Mouse (Mus musculus) forebrain, embryonic 10.5 days (tissue): ENCODE measurements around the gene Castor1. TPM values are rescaled to one million over a fixed set of nuclear protein-coding genes. Genes with fewer than 3 reads are reported as not detected.
"Not testable (repeated sequence)": the region's sequence is repeated elsewhere in the genome, so short reads cannot be mapped to it uniquely, and the experiment has no call there.

Source experiments
- DNase-seq: peaks from one replicate; pipeline ENCODE4 v3.0.0-alpha.2; 2017; ENCODE audit warnings: low spot score; ENCODE audit errors: extremely low spot score
- H3K27ac ChIP-seq: fragments of 300-500 bp; sonication (generic); 2 replicates; pipeline ENCODE4 v1.5.1; 2016; ENCODE audit warnings: mild to moderate bottlenecking
- H3K27me3 ChIP-seq: fragments of 300-500 bp; sonication (generic); 2 replicates; pipeline ENCODE4 v1.6.1; 2016; ENCODE audit warnings: mild to moderate bottlenecking; ENCODE audit not compliant: poor library complexity, severe bottlenecking
- H3K36me3 ChIP-seq: fragments of 300-500 bp; sonication (generic); replicated peaks from 2 replicates; pipeline ENCODE4 v1.6.1; 2016; ENCODE audit warnings: mild to moderate bottlenecking, moderate library complexity
- H3K4me1 ChIP-seq: fragments of 300-500 bp; sonication (generic); 2 replicates; pipeline ENCODE4 v1.6.1; 2016
- H3K4me3 ChIP-seq: fragments of 300-500 bp; sonication (generic); 2 replicates; pipeline ENCODE4 v1.5.1; 2016; ENCODE audit warnings: mild to moderate bottlenecking, moderate library complexity
- H3K9me3 ChIP-seq: fragments of 300-500 bp; sonication (generic); 2 replicates; pipeline ENCODE4 v1.6.1; 2016; ENCODE audit warnings: mild to moderate bottlenecking, moderate library complexity
- WGBS: fragments of 180-500 bp; shearing (Covaris S2); methylation state at CpG from one replicate; pipeline ENCODE4 v1.1.7; 2016; 5-methylcytosine and 5-hydroxymethylcytosine counted together
- polyA plus RNA-seq: library from polyadenylated mRNA; unstranded; fragments of >200 nt; fragmentation: Nextera tagmentation; extraction: Ambion mirVana; gene quantifications from 2 replicates; pipeline ENCODE4 v1.2.1, GENCODE M21; 2016

Gene Castor1
- 1.9 and 2.6 TPM in 2 replicates for polyA plus RNA-seq

DNA sequence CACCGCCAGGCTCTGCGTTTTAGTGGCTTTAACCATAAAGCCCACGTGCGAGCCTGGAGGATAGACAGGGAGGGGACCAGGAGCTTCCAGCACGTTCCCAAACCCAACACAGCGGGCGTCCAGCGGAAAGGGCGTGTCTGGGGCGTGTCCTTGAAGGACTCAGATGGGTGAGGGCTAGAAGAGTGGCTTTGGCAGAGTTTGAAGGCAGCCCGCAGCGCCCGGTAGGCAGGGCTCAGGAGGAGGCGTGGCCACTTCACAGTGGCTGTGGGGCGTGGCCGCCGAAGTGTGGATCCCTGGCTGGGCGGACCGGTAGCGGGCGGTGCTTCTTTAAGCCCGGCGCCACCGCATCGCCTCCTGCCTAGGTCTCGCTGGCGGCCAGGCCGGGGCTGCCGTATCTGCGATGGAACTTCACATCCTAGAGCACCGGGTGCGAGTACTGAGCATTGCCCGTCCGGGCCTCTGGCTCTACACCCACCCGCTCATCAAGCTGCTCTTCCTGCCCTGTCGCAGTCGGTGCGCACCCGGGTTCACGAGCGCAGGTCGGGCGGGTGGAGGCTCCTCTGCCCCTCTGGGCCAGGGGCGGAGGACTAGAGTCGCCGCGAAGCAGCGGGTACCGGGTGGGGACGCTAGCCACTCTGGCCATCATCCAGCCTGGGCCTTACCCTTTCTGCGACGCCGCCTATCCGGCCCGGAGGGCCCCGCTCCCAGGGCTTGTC, at the start of gene Castor1:
Castor1 (plus strand) TSS at position 312 of the 716 bp plus-strand sequence.
- 2% methylated on average over 56 of the region's 56 CpGs for WGBS
- DNase-seq, result peak; percentile 80
- Histone ChIP-seq H3K4me3 (peak within 1 kb of the TSS; percentile 64), H3K27me3 (peaks cover 39% of the 10 kb centered on the region), H3K27ac (peak within 1 kb of the TSS; percentile 66), H3K4me1 (peaks cover 30% of the 10 kb centered on the region), H3K9me3 (no peaks in the 10 kb centered on the region; the same call in 1 of the 2 replicates), H3K36me3 (peaks cover 34% of the 10 kb centered on the region)

DNA sequence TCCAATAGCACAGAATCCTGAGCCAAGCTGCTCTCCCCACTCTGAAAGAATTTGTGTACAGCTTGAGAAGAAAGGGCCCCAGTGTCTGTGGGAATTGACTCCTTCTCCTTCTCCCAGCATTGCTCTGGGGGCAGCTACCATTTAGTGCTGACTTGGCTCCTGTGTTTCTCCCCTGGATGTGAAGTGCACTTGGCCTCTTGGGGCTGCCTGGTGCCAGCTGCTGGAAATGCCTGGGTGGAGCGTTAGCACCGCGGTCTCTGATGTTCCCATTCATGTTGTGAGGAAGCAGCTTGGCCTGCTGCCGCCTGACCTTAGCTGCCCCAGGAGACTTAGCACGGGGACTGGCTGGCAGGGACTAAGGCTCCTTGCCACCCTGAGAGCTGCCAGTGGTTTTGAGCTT, 43.4 kb upstream of the Castor1 start:
- Histone ChIP-seq H3K27me3 (no peaks in the 10 kb centered on the region), H3K27ac (no peak overlapping the region), H3K4me1 (no peaks in the 10 kb centered on the region), H3K36me3 (peaks cover 100% of the 10 kb centered on the region), H3K4me3 (no peak overlapping the region), H3K9me3 (no peaks in the 10 kb centered on the region)
- no peak for DNase-seq
- WGBS, result 96% methylated on average over 5 of the region's 5 CpGs

DNA sequence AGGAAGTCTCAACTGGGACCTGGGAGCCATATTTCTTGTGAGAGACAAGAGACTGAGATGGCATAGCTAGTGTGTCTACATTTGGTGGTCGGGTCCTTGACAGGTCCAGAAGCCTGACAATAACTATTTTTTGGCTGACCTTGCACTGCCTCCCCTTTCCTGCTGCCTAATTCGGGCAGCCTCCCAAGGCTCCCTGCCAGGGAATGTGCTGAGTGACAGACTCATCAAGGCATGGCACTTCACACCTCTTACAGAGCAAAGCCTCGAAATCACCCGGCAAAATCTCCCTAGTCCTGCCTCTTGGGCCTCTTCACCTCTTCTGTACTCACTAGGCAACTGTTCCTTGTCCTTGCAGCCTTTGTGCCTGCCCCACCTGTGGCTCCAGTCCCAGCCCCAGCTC, 40.3 kb upstream of the Castor1 start:
- WGBS, result 91% methylated on average over 4 of the region's 4 CpGs
- H3K27ac ChIP-seq, result no peak overlapping the region
- H3K4me1 ChIP-seq, result no peaks in the 10 kb centered on the region
- peaks cover 100% of the 10 kb centered on the region for H3K36me3 ChIP-seq
- H3K4me3 ChIP-seq, result no peak overlapping the region
- H3K9me3 ChIP-seq, result no peaks in the 10 kb centered on the region
- no peaks in the 10 kb centered on the region for H3K27me3 ChIP-seq
- no peak for DNase-seq

DNA sequence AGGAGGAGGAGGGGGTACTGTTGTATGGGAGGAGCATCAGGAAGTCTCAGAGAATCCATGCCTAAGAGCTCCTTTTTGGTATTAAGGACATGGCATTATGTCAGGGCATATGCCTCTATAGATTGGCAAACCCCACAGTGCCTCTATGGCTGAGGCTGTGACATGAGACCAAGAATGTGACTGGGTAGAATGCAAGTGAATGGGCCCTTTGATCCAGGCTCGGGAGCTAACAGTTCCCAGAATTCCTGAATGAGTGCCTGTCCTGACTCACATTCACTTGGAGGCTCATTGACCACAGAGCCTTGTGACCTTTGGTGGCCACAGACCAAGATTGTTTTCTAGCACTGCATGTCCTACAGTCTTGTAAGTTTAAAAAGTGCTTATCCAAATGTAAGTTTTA, 36.0 kb upstream of the Castor1 start:
- peaks cover 73% of the 10 kb centered on the region for H3K36me3 ChIP-seq
- no peak for DNase-seq
- WGBS, result 20% methylated on average over 1 of the region's 1 CpGs

DNA sequence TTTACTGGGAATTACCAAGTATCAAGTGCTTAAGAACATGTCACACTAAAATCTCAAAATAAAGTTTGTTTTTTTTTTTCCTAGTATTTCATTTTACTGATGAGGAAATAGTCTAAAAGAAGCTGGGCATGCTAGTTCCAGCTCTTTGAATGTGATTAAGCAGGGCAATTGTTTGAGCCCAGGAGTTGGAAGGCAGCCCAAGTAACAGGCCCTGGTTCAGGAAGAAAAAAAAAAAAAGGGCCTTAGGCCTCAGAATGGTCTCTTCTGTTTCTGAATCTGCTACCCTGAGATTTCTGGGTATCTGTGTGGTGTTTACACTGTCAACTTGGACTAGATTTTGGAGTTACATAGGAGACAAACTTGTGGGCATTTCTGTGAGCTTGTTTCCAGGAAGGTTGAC, 34.5 kb upstream of the Castor1 start:
- Histone ChIP-seq H3K4me1 (peaks cover 17% of the 10 kb centered on the region), H3K27me3 (peaks cover 10% of the 10 kb centered on the region), H3K4me3 (no peak overlapping the region), H3K27ac (no peak overlapping the region), H3K36me3 (peaks cover 59% of the 10 kb centered on the region), H3K9me3 (no peaks in the 10 kb centered on the region)
- no peak for DNase-seq

More for the DNA sequence above, 36.0 kb upstream of the Castor1 start:
- Histone ChIP-seq H3K9me3 (no peaks in the 10 kb centered on the region), H3K27me3 (no peaks in the 10 kb centered on the region), H3K4me1 (peaks cover 6% of the 10 kb centered on the region), H3K27ac (no peak overlapping the region), H3K4me3 (no peak overlapping the region)

DNA sequence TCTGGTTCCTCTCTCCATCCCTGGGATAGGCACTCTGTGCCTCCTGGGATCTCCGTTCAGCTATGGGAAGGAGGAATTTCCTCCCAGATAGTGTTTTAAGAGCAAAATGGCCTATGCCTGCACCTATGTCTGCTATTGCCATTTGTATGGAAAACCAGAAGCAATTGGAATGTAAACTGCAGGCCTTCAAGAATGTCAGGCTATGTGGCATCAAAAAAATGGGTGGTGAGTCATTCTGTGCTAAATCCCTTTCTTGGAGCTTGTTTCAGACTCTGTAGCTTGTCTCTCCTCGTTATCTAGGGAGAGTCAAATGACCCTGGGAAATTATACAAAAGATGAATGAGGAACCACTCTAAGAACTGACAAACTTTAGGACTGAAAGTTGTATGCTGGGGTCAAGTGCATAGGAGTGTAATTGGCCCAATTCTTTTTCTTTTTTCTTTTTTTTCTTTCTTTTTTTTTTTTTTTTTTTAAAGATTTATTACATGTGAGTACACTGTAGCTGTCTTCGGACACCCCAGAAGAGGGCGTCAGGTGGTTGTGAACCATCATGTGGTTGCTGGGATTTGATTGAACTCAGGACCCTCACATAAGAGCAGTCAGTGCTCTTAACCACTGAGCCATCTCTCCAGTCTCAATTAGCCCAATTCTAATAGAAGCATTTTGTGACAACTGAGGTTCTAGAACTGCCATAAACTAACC, 33.6 kb upstream of the Castor1 start:
- Histone ChIP-seq H3K36me3 (peaks cover 50% of the 10 kb centered on the region), H3K27me3 (peaks cover 10% of the 10 kb centered on the region), H3K4me3 (no peak overlapping the region), H3K9me3 (no peaks in the 10 kb centered on the region), H3K27ac (no peak overlapping the region), H3K4me1 (peaks cover 17% of the 10 kb centered on the region)
- 76% methylated on average over 4 of the region's 4 CpGs for WGBS
- DNase-seq, result no peak

DNA sequence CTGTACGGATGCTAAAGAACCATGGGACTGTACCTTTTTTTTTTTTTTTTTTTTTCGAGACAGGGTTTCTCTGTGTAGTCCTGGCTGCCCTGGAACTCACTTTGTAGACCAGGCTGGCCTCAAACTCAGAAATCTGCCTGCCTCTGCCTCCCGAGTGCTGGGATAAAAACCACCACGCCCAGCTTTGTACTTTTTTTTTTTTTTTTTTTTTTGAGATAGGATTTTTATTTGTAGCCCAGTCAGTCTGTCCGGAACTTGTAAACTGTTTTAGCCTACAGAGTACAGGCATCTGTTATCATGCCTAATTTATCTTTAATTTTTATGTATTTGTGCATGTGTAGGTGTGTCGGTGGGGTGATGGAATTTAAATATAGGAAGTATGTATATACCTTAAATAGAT, 32.5 kb upstream of the Castor1 start:
- H3K9me3 ChIP-seq, H3K4me3 ChIP-seq, DNase-seq, H3K27ac ChIP-seq: not testable (repeated sequence)
- Histone ChIP-seq H3K27me3 (peaks cover 10% of the 10 kb centered on the region), H3K4me1 (peaks cover 24% of the 10 kb centered on the region), H3K36me3 (peaks cover 39% of the 10 kb centered on the region)
- 92% methylated on average over 6 of the region's 6 CpGs for WGBS

DNA sequence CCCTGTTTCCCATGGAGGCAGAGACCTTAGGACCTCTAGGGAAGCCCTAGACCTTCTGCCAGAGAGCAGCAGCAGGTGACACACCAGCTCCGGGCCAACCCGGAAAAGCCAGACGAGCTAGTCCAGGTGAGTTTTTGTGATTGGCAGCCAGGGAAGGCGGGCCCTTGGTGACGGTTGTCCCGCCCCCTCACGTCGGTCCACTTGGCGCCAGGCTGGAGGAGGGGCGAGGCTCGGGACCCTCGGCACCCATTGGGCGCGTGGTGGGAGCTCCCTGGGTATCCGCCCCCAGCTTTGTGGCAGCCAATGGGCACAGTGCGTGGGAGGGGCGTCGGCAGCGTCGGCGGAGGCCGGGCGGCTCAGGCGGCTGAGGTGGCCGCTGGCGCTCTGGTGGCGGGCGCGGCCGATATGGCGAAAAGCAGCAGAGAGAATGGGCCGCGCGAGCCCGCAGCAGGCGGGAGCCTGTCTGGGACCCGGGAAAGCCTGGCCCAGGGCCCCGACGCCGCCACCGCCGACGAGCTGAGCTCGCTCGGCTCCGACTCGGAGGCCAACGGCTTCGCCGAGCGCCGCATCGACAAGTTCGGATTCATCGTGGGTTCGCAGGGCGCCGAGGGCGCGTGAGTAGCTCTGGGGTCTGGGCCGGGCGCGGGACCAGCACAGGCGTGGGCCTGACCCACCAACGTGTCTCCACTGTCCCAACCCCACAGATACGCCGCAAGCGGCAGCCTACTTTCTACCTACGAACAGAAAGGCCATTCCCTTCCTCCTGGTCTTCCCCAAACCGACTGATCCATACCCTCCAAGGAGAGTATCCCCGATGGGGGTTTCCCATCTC, 31.3 kb upstream of the Castor1 start, which contains the start of gene Tbc1d10a:
Tbc1d10a (plus strand) TSS at position 304 of the 832 bp plus-strand sequence.
- Histone ChIP-seq H3K27me3 (peaks cover 10% of the 10 kb centered on the region), H3K27ac (peak within 1 kb of the TSS; percentile 87), H3K36me3 (peaks cover 27% of the 10 kb centered on the region), H3K9me3 (no peaks in the 10 kb centered on the region), H3K4me3 (peak within 1 kb of the TSS; percentile 82), H3K4me1 (peaks cover 37% of the 10 kb centered on the region)
- under 1% methylated on average over 70 of the region's 71 CpGs for WGBS
- DNase-seq, result peak; percentile 97

DNA sequence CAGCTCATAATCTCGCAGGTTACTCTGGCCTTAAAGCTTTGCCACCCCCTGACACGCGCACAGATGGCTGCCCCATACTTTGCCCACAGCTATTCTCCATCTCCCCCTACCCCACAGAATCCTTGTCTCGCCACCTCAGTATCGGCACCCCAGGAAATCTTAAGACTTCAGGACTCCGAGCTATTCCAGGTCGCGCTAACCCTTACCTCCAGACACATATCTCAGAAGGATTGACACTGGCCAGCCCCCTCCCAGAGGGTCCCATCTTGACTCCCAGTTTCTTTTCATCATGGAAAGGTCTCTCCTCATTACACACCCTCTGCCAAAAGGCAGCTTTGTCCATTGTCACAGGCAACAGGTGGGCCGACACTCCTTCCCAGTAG, 30.7 kb upstream of the Castor1 start:
- peaks cover 10% of the 10 kb centered on the region for H3K27me3 ChIP-seq
- WGBS, result 14% methylated on average over 9 of the region's 9 CpGs
- H3K36me3 ChIP-seq, result peaks cover 21% of the 10 kb centered on the region
- no peak for DNase-seq
- H3K9me3 ChIP-seq, result no peaks in the 10 kb centered on the region
- peaks cover 40% of the 10 kb centered on the region for H3K4me1 ChIP-seq
- peak overlapping the region; percentile 82 for H3K4me3 ChIP-seq
- H3K27ac ChIP-seq, result peak overlapping the region; percentile 87

DNA sequence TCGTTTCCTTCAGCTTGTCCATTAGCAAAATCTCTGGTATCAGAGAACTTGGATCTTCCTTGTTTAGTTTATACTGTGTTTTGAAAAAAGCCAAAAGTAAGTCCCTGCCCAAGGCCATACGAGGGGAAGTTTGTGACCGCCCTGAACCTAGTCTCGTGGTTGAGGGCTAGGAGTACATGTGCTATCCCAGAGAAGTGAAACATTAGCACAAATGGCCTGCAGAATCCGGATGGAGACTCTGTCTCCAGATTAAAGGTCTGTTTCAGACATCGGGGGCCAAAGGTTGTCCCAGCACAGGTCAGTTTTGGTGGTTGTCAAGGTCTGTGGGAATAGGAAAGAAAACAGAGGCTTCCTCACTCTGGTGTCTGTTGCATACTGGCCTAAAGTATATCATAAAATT, 28.8 kb upstream of the Castor1 start:
- Histone ChIP-seq H3K9me3 (no peaks in the 10 kb centered on the region), H3K4me3 (no peak overlapping the region), H3K4me1 (peaks cover 40% of the 10 kb centered on the region), H3K36me3 (peaks cover 2% of the 10 kb centered on the region; the same call in 1 of the 2 replicates), H3K27me3 (peaks cover 10% of the 10 kb centered on the region), H3K27ac (no peak overlapping the region)
- DNase-seq, result no peak
- 87% methylated on average over 6 of the region's 6 CpGs for WGBS

DNA sequence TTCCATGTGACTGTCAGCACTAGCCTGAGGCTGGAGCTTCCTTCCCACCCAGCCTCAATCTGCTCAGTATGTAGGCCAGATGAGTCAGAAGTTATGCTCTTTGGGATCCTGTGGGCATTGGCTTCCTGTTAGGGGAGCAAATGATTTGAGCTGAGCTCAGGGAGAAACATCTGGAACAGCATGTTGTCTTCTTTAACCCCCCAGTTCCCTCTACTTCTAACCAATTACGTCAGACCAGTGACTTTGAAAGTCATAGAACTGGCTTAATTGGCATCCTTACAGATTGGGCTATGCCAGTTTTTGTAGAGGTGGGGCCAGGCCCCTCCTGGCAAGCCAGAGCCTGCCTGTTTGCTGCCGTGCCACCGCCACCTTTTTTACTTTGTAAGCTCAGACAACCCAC, 27.3 kb upstream of the Castor1 start:
- Histone ChIP-seq H3K27ac (no peak overlapping the region), H3K27me3 (peaks cover 10% of the 10 kb centered on the region), H3K4me3 (no peak overlapping the region), H3K4me1 (peaks cover 40% of the 10 kb centered on the region), H3K9me3 (no peaks in the 10 kb centered on the region), H3K36me3 (no peaks in the 10 kb centered on the region)
- 87% methylated on average over 3 of the region's 3 CpGs for whole genome bisulfite sequencing
- DNase-seq, result no peak

DNA sequence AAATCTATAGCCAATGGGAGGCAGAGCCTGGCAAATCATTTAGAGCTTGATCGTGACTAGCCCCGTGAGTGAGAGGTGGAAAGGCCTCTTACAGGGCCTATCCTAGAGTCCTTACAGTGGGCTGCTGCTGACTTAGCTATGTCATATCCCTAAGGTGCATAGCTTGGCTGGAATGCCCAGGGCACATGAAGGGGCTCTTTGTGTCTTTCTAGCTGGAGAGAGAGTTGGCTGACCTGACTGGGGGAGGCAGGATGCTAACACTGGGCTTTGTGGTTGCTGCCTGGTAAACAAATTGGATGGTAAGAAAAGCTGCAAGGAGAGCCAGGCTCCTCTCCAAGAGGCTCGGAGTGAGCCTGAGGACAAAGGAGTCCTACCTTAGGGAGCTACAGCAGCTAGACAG, 25.3 kb upstream of the Castor1 start:
- no peak for DNase-seq
- Histone ChIP-seq H3K4me3 (no peak overlapping the region), H3K27ac (no peak overlapping the region), H3K4me1 (peaks cover 27% of the 10 kb centered on the region), H3K36me3 (no peaks in the 10 kb centered on the region), H3K27me3 (peaks cover 6% of the 10 kb centered on the region), H3K9me3 (no peaks in the 10 kb centered on the region)
- WGBS, result 78% methylated on average over 3 of the region's 3 CpGs
